Mouse (Mus musculus): ENCODE measurements around the gene Utrn.

The Utrn gene

DNA sequence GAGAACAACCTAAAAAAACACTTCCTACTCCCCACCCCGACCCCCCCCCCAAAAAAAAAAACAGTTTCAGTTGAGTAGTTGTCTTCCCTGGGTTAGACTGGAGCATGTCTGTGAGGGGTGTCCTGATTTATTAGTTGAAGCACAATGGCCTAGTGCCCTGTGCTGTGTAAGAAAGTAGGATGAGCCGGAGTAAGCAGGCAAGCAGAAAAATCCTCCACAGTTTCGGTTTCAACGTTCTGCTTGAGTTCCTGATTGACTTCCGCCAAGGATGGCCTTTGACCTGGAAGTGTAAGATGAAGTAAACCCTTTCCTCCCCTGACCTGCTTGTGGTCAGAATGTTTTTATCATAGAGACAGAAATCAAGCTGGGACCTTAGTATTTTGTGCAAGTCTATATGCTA lies 277.2 kb downstream of the Utrn start:
- H3K36me3 ChIP-seq (ENCODE audit: control insufficient read depth, insufficient read depth, low read length, poor library complexity, severe bottlenecking) = no peaks in the 10 kb centered on the region
- H3K27me3 ChIP-seq (ENCODE audit: control insufficient read depth, insufficient read depth, low read length, poor library complexity, severe bottlenecking) = no peaks in the 10 kb centered on the region
- no peak for DNase-seq (ENCODE audit: low read depth, low spot score)

DNA sequence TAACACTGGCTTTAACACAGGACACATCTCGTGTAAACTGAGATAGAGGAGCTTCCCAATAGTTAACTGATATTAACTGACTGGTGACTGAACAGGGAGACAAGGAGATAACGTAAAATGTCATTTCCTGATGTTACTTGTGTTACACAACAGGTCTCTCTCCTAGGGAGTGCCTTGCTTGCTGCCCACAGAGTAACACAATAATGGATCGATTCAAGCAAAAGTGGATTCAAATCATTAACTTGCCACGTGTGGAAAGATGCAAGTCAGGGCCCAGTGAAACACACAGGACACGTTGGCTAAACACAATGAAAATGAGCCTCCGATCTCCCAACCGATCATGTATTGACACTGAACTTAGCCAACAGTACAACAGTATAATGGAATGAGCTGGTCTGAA lies 281.1 kb downstream of the Utrn start:
- DNase-seq (ENCODE audit: low read depth, low spot score) = no peak
- Histone ChIP-seq H3K36me3 (ENCODE audit: control insufficient read depth, insufficient read depth, low read length, poor library complexity, severe bottlenecking) (no peaks in the 10 kb centered on the region), H3K27me3 (ENCODE audit: control insufficient read depth, insufficient read depth, low read length, poor library complexity, severe bottlenecking) (no peaks in the 10 kb centered on the region)

DNA sequence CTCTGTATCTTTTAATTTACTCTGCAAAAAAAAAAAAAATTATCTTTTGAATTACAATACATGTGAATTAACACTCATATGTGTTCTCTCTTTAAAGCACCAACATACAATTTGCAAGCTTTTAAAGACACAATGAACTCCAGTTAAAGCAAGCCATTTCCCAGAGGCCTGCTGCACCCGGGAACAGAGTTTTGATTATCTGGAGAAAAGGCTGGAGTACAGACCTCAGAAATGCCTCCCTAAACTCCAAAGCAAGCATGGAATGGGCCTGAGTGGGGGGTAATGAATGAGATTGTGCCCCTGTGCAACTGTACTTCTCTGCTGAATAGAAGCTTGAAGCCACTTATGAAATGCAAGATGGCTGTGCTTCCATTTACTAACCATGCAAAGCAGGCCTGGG lies 281.8 kb downstream of the Utrn start:
- Histone ChIP-seq H3K27me3 (ENCODE audit: control insufficient read depth, insufficient read depth, low read length, poor library complexity, severe bottlenecking) (no peaks in the 10 kb centered on the region), H3K36me3 (ENCODE audit: control insufficient read depth, insufficient read depth, low read length, poor library complexity, severe bottlenecking) (no peaks in the 10 kb centered on the region)
- DNase-seq (ENCODE audit: low read depth, low spot score) = no peak

DNA sequence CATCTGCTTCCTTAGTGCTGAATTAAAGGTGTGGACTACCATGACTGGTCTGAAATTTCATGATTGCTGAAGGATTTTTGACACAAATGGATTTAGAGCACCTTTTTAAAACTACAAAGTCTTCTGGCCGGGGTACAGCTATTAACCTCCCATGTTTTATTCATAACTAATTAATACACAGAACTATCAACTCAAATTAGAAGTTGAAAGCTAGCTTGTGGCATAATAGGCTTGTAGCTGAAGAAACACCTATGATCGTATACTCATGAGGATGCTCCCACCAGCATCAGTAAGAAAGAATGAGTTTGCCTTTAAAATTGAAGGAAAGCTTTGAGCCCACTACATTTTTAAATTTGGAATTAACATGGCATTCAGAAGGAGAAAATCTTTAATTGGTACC lies 282.3 kb downstream of the Utrn start:
- no peaks in the 10 kb centered on the region for H3K36me3 ChIP-seq (ENCODE audit: control insufficient read depth, insufficient read depth, low read length, poor library complexity, severe bottlenecking)
- H3K27me3 ChIP-seq (ENCODE audit: control insufficient read depth, insufficient read depth, low read length, poor library complexity, severe bottlenecking) = no peaks in the 10 kb centered on the region
- DNase-seq (ENCODE audit: low read depth, low spot score) = no peak

DNA sequence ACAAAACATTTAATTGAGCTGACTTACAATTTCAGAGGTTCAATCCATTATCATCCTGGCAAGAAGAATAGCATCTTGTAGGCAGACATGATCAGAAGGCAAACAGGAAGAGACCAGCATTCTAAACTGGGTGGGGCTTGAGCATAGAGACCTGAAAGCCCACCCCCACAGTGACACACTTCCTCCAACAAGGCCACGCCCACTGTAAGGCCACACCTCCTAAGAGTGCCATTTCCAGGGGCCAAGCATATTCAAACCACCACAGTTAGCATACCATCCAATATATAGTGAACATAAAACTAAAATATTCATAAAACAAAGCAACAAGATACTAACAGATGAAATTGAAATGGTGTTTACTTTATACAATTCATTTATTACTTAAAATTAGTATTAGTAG lies 283.0 kb downstream of the Utrn start:
- DNase-seq (ENCODE audit: low read depth, low spot score) = no peak
- H3K27me3 ChIP-seq (ENCODE audit: control insufficient read depth, insufficient read depth, low read length, poor library complexity, severe bottlenecking) = no peaks in the 10 kb centered on the region
- H3K36me3 ChIP-seq (ENCODE audit: control insufficient read depth, insufficient read depth, low read length, poor library complexity, severe bottlenecking) = no peaks in the 10 kb centered on the region

DNA sequence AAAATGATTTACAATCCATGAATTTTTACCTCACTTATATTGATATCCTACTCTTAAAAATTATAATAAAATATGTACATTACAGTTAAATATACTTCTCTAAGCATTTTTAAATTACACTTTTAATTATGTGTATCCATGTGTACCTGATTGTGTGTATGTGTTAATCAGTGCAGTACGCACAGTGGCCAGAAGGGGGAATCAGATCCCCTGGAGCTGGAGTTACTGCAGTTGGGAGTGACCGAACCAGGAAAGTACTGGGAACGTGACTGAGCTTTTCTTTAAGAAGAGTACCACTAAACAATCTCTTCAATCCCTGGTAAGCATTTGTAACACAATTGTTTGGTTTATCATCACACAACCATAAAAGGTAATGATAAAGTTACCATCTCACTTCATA lies 285.7 kb downstream of the Utrn start:
- H3K36me3 ChIP-seq (ENCODE audit: control insufficient read depth, insufficient read depth, low read length, poor library complexity, severe bottlenecking) = no peaks in the 10 kb centered on the region
- no peak for DNase-seq (ENCODE audit: low read depth, low spot score)
- H3K27me3 ChIP-seq (ENCODE audit: control insufficient read depth, insufficient read depth, low read length, poor library complexity, severe bottlenecking) = no peaks in the 10 kb centered on the region

DNA sequence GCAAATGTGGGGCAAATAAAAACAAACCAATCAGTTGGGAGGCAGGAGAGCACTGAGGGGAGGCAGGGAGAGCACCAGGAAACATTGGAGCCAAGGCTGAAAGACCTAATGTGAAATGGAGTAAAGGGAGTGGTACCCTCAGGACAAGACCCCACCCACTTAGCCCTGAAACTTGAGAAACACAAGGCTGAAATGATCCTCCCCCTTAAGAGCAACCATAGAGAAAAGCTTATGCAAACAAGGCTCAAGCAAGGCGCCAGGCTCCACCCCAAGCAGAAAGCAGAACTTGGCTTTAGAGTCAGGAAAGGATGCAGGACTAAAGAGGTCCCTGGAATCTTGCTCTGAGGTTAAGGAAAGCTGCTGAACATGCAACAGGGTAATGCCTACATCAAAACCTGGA lies 290.1 kb downstream of the Utrn start:
- Histone ChIP-seq H3K36me3 (ENCODE audit: control insufficient read depth, insufficient read depth, low read length, poor library complexity, severe bottlenecking) (no peaks in the 10 kb centered on the region), H3K27me3 (ENCODE audit: control insufficient read depth, insufficient read depth, low read length, poor library complexity, severe bottlenecking) (no peaks in the 10 kb centered on the region)
- no peak for DNase-seq (ENCODE audit: low read depth, low spot score)

DNA sequence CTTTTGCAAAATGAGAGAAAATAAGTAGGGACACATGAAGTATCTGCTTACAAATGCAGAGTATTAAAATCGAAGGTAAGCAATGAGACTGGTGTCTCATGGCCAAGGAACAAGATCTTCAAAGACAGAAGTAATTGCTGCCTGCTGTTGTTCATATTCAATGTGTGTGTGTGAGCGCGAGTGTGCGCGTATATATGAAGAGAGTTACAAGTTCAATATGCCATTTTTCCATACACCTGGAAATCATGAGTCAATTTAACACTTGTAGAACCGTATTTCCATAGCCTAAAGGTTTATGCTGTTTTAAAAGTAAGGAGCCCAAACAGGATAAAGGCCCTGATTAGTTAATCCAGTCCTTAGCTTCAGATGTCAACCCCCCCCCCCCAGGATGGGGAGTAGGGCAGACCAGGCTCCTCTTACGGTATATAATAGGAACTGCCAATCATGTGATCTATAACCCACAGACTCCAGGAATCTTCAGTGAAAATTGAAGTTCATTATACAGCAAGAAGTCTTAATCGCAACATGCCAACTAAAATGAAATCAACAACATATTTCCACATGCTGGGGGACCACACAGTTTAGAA lies 293.2 kb downstream of the Utrn start:
- H3K27me3 ChIP-seq (ENCODE audit: control insufficient read depth, insufficient read depth, low read length, poor library complexity, severe bottlenecking) = no peaks in the 10 kb centered on the region
- no peaks in the 10 kb centered on the region for H3K36me3 ChIP-seq (ENCODE audit: control insufficient read depth, insufficient read depth, low read length, poor library complexity, severe bottlenecking)
- no peak for DNase-seq (ENCODE audit: low read depth, low spot score)

DNA sequence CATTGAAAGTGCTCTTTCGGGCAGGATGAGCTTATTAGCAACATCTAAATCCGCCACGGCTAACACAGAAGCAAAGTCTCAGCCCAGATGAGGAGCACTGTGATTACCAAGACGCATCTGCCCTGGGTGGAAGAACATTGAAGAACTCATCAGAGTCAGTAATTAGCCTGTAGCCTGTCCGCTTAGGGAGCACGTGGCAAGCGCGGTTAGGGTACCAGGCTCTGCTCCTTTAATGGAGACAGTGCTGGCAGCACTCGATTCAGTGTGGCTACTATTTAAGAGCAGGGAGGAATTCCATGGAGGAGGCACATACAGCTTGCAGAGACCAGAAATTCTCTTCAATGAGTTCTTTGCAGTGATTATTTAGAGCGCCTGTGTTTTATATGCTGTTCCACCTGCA lies 294.4 kb downstream of the Utrn start:
- no peak for DNase-seq (ENCODE audit: low read depth, low spot score)
- Histone ChIP-seq H3K27me3 (ENCODE audit: control insufficient read depth, insufficient read depth, low read length, poor library complexity, severe bottlenecking) (no peaks in the 10 kb centered on the region), H3K36me3 (ENCODE audit: control insufficient read depth, insufficient read depth, low read length, poor library complexity, severe bottlenecking) (no peaks in the 10 kb centered on the region)

DNA sequence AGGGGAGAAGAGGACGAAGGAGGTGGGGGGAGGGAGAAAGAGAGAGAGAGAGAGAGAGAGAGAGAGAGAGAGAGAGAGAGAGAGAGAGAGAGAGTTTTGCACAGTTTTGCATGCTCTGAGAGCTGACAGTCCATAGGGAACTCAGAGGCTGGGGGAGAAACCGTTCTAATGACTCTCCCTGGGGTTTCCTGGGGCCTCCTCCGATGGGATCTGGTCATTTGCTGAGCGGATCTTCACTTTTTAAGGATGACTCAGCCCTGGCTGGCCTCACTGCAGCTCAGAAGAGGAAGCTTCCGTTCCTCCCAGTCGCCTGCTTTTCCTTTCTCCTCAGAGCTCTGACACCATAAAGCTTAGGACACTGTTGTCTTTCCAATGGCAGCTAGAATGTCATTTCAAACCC lies 295.6 kb downstream of the Utrn start:
- H3K27me3 ChIP-seq (ENCODE audit: control insufficient read depth, insufficient read depth, low read length, poor library complexity, severe bottlenecking) = no peaks in the 10 kb centered on the region
- no peaks in the 10 kb centered on the region for H3K36me3 ChIP-seq (ENCODE audit: control insufficient read depth, insufficient read depth, low read length, poor library complexity, severe bottlenecking)
- DNase-seq (ENCODE audit: low read depth, low spot score) = no peak

DNA sequence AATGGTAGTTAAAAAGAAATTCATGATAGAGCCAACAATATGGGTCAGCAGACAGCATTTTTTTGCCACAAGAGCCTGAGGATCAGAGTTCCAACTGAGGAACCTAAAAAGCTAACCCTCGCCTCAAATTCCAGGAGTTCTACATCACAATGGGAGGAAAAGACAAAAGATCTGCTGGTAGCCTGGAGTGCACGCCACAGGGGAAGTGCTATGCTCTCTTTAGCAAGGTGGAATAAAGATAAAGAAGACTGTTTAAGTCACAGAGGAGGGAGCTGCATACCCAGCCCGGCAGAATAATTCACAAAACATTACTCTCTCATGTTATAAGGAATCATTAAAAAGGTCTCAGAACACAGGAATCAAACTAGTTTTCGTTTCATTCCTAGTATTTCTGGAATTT lies 296.4 kb downstream of the Utrn start:
- no peak for DNase-seq (ENCODE audit: low read depth, low spot score)
- no peaks in the 10 kb centered on the region for H3K36me3 ChIP-seq (ENCODE audit: control insufficient read depth, insufficient read depth, low read length, poor library complexity, severe bottlenecking)
- no peaks in the 10 kb centered on the region for H3K27me3 ChIP-seq (ENCODE audit: control insufficient read depth, insufficient read depth, low read length, poor library complexity, severe bottlenecking)

DNA sequence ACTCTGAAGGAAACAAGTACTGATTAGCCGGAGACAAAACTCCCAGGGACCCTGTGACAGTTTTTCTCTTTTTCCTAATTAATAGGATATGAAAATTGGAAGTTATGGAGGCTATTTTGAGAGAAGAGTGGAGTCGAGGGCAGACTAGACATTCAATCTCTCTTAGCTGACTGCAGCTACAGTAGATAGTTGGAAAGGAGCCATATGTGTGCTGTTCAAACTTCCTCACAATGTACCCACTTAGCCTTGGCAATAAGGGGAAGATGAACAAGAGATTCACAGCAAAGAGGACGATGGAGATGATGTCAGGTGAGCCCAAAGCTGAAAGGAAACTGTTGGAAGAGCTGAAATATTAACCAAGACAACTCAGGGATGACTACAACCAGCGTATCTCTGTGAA lies 304.7 kb downstream of the Utrn start:
- DNase-seq (ENCODE audit: low read depth, low spot score) = no peak
- H3K36me3 ChIP-seq (ENCODE audit: control insufficient read depth, insufficient read depth, low read length, poor library complexity, severe bottlenecking) = no peaks in the 10 kb centered on the region
- no peaks in the 10 kb centered on the region for H3K27me3 ChIP-seq (ENCODE audit: control insufficient read depth, insufficient read depth, low read length, poor library complexity, severe bottlenecking)

DNA sequence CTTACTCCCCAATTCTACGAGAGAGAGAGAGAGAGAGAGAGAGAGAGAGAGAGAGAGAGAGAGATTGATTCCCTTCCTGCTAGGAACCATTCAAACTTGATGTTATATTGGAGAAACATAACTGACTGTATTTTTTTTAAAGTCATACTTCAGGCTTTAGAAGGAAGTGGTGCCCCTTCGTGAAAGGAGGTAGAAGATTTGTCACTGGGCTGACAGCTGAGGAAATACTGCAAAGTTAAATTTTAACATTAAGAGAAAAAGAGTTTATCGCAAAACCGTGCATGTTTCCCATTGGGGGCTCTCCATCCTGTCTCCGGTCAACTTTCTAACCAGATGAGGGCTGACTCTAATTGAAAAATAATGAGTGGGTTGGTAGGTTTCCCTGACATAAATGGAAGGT lies 310.4 kb downstream of the Utrn start:
- no peak for DNase-seq (ENCODE audit: low read depth, low spot score)
- no peaks in the 10 kb centered on the region for H3K36me3 ChIP-seq (ENCODE audit: control insufficient read depth, insufficient read depth, low read length, poor library complexity, severe bottlenecking)
- no peaks in the 10 kb centered on the region for H3K27me3 ChIP-seq (ENCODE audit: control insufficient read depth, insufficient read depth, low read length, poor library complexity, severe bottlenecking)

DNA sequence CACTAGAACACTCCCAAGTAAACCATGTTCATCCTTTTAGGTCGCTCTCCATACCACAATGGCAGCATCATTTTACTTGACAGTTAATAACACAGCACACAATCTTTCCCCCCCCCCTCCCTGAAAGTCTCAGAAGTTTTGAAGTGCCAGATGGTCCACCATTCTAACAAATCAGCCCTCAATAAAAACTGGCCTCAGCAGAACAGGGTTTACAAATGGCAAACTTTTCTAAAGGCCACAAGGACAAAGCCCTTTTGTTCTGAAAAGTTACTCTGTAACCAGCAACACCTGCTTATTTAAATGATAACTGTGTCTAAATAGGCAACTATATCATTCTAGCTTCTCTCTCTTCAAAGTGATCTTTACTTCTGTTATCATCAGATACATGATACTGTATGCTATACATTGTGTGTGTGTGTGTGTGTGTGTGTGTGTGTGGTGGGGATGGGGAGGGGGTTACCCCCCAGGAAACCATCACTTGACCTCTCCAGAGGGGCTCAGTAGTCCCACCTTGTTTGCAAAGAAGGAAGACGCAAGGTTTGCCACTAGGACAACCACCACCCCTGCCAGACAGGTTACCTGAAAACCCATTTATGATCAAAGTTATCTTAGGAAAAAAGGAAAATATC lies 315.0 kb downstream of the Utrn start:
- Histone ChIP-seq H3K27me3 (ENCODE audit: control insufficient read depth, insufficient read depth, low read length, poor library complexity, severe bottlenecking) (no peaks in the 10 kb centered on the region), H3K36me3 (ENCODE audit: control insufficient read depth, insufficient read depth, low read length, poor library complexity, severe bottlenecking) (no peaks in the 10 kb centered on the region)
- no peak for DNase-seq (ENCODE audit: low read depth, low spot score)

DNA sequence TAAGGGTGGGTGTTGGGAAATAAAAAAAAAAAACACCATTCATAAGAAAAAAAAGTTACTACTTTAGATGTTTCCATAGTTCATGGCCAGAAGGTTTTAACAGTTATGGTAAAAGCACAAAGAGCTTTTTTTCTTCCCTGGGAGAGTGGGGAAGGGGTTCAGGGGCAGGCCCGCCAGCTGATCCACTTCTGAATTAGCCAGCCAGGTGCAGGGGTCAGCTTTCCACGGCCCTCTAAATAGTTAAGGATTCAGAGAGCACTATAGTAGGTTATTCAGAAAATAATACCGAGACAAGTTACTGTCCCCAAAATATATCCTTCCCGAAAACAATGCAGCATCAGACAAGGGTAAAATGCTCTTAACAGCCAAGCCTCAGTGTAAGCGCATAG lies 316.3 kb downstream of the Utrn start:
- Histone ChIP-seq H3K27me3 (ENCODE audit: control insufficient read depth, insufficient read depth, low read length, poor library complexity, severe bottlenecking) (no peaks in the 10 kb centered on the region), H3K36me3 (ENCODE audit: control insufficient read depth, insufficient read depth, low read length, poor library complexity, severe bottlenecking) (no peaks in the 10 kb centered on the region)
- DNase-seq (ENCODE audit: low read depth, low spot score) = no peak

DNA sequence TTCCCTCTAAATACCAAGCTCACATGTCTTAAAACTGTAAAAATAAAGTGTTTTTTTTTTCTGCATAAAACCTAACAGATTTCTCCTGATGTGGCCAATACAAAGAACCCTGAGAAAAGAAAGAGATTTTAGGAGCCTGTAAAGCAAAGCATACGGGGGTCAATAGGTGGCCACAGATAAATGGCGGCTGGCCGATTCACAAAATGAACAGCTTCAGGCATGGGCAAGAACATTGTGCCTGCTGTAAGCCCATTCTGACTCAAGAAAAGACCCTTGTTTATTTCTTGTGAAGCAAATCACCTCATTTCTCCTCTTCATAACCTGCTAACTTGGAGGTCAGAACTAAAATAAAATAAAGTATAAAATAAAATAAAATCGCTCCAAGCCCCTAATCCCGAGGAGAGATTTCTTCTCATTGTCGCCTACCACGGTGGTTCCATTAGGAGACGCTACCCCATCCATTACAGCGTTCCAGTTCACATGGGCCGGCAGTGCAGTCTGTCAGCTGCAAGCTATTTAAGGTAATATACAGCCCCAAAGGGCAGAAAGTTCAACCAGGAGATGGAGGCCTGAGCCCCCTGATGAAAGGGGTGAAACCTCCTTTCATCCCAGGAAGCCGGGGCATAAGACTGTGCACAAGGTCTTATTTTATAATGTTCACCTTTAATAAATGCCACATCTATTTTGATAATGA lies 316.8 kb downstream of the Utrn start:
- no peak for DNase-seq (ENCODE audit: low read depth, low spot score)
- H3K36me3 ChIP-seq (ENCODE audit: control insufficient read depth, insufficient read depth, low read length, poor library complexity, severe bottlenecking) = no peaks in the 10 kb centered on the region
- no peaks in the 10 kb centered on the region for H3K27me3 ChIP-seq (ENCODE audit: control insufficient read depth, insufficient read depth, low read length, poor library complexity, severe bottlenecking)

Measured in splenic B cell, adult 2 months (primary cell).